Mouse (Mus musculus) cerebellum, adult 11-12 months (tissue): ENCODE results near the gene Pdha2.

Experiments used
- DNase-seq: peaks from one replicate; pipeline ENCODE4 v3.0.0; 2022

The Pdha2 gene

DNA sequence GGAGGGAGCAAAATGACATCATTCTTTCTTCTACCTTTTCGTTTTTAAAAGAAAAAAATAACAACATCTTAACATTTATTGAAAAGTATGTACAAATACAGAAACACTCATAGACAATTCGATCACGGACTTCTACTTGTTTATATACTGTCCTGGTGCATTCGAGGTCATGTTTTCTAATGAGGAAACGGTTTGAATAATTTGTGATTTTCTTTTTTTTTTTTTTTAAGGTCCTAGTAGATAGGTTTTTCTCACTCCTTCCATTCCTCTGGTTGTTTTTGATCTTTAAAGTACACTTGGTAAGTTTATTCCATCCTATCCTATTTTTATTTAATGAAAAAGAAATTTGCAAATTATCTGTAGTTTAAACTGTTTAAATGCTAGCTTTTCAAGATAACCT, at the start of gene Pdha2:
Gene Pdha2 (minus strand): TSS at position 101 of the 400 bp plus-strand sequence.
- DNase-seq = no peak

DNA sequence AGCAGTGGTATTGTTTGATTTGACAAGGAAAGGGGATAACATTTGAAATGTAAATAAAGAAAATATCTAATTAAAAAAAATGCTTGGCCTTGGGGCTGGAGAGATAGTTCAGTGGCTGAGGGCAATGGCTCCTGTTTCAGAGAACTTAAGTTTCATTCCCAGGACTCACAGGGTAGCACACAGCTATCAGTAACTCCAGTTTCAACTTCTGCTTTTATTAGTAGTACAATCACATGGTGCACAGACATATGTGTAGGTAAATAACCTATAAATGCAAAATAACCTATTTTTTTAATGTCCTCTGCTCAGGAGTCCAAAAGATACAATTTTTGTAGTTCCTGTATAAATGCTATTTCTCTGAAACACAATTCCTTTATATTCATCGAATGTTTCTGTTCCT, 48.4 kb upstream of the Pdha2 start:
- DNase-seq = no peak

DNA sequence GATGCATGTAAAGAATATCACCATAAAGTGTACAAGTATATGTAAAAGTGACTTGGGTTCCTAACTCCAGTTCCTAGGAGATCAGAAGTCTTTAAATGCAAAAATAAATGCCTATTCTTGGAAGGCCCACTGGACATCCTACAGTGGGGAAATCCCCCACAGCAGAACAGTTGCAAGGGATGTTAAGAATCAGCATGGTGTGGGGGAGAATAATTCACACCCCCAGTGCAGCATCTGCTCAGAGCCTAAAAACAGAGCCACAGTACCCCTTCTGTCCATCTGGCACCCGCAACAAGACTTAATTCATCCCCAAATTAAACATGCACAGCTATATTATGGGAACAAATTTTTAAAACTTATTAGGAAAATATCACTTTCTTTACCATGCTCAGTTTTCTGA, 39.3 kb upstream of the Pdha2 start:
- DNase-seq = no peak

DNA sequence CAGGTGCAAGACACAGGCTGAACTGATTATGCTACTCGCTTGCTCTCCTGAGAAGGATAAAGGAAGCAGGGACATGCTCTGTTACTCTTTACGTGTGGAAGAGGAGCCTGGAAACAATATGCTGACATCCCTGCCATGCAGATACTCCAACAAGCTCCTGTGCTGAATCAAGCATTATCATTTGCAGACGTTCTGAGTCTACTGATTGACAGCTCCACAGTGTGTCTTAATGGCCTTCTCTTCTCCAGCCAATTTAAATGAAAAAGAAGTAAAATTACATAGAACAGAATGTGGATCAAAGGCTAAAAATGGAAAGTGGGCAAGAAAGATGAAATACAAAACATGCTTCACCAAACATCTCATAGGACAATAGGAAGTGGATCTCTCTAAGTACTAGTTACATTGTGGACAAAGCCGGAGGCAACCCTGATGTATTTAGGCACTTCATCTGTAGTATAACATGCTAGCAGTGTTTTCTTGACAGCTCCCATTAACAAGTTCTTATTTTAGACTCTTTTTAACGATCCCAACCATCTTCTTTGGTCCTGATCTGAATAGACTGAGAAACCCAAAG, 32.7 kb upstream of the Pdha2 start:
- no peak for DNase-seq

DNA sequence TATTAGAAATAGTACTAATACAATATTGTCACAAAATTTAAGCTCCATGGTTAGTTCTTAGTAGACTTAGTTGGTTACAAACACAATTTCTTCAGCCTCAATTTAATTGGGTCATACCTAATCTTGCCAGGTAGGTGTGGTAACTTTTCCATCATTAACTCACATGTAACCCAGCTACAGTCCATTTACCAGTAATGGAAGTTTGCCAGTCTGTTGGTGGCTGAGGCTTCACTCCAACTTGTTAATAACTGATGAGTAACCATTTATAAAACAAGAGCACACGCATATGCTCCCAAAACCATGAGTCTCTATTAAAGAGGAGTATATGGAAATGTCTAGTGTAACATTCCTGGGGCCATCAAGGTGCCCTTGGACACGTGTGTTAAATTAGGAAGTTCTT, 25.9 kb upstream of the Pdha2 start:
- no peak for DNase-seq

DNA sequence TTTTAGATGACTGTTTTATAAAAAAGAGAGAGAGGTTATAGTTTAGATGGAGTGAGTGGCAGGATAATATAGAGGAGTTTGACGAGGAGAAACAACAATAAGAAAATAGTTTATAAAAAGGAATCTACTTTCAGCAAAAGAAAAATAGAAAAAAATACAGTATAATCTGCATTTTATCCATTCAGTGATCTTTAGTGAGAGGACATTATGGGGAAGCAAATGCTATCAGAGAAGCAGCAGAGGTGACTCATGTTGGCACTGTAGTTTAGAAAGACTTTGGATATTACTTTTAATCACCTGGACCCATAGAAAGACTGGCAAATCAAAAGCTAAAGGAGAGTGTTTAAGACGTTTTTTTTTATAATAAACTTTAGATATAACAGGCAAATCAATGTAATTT, 17.0 kb upstream of the Pdha2 start:
- no peak for DNase-seq

DNA sequence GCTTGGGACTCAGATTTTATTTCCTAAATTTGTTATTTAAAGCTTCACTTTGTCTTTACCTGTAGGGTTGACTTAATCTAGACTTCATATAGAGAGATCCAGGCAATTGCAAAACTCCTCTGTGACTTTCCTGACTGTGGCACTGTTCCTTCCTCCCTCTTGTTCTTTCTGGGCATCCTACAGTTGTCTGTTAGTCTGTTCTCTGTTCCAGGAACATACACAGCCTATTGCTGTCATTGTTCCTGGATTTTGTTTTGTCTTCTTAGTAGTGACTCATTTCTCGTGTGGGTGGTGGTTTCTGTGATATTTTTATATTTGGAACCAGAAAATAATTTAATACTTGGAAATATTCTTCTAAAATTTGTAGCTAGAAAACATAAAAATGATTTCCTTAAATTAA, 10.2 kb upstream of the Pdha2 start:
- no peak for DNase-seq

DNA sequence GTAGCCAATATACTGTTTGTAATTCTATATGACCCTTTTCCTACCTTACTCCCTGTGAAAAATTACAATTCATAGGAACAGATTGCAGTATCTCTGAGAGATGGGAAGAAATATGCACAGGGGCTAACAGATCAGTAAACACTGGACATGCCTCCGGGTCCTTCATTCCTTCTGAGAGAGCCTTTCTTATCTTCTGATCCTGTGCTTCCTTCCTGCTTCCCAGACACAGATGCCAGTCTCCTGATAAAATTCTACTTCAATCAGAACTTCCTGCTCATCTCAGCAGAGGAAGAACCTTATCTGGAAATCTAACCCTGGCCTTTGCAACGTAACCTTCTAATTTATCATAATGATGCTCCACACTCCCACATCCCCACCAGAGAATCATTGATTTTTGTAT, 6.4 kb upstream of the Pdha2 start:
- no peak for DNase-seq

DNA sequence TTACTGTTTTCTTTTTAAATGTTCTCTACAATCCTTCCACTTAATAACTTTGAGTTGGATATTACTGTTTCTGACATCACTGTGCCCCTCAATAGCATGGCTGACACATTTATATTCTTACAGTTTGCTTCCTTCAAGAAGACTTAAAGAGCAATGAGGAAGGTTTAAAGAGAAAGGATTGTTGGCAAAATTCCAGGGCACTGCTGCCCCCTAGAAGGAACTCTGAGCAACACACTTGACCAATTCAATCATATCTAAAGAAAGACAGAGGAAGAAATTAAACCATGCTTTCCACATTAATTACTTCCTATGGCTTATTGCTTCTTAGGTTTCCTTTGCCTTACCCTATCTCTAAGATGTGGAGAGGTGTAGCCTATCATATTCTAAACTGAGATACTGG, 4.8 kb upstream of the Pdha2 start:
- DNase-seq = no peak

DNA sequence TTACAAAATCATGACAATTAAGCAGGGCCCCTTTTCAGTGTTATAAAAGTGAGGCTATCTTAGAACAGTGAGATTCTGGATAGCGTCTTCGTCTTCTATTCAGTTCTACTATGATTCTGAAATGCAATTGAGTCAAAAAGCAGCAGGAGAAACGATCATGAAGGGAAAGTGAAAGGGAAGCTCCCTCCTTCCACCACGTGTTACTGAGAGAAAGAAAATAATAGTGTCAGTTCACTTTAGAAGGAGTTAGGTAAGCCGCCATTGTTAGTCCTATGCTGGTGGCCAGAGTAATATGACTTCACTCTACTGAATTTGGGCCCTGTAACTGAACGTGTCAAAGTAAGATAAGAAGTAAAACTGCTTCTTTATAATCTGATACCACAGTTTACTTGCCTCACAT, 4.1 kb upstream of the Pdha2 start:
- DNase-seq = no peak

DNA sequence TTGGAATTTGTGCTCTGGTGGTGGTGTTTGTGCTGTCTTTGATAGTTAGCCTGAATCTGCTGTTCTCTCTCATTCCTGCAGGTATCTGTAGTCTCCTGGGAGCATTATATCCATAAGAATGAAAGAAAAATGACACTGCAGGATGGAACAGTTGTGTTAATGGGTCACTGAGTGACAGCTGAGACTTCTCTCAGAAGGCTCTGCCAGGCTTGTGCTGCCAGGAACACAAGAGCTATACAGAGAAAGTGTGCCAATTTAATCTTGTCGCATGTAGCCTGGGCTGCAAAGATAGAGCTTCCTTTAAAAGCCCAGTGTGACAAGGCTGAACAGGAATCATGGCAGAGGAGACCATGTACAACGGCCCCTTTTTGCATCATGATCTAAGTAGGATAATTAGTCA, 2.6 kb upstream of the Pdha2 start:
- no peak for DNase-seq

DNA sequence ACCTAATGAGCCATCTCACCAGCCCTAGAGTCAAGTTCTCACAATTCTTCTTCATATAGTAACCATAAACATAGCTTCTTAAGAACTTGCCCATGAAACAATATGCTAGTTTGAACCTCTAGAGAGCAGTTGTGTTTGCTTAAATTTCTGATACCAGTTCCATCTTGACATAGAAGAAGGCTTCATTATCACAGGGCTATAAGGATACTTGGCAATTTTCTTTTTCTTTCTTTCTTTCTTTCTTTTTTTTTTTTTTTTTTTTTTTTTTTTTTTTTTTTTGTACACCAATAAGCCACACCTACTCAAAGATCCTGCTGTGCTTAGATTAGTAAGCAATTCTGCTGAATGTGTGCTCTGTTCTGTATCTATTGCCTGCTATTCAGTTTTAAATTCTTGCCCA, 2.0 kb upstream of the Pdha2 start:
- no peak for DNase-seq

DNA sequence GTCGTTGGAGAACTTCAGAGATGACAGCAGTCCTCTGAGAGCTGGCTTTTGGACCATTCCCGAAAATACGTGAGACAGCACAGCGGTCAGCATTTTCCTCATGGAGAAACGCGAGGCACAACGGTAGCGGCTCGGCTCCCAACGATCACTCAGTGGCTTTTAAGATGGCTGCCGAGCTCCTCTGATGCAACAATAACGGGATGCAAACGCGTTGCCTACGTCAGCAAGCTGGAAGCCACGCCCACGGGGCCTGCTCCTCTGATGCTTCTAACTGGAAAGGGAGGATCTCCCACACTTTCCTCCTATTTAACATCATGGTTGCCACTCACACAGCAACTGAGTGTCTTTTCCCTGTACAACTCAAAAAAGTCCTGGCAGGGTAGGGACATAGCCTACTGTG, 511 bp downstream of the Pdha2 start:
- DNase-seq = no peak

DNA sequence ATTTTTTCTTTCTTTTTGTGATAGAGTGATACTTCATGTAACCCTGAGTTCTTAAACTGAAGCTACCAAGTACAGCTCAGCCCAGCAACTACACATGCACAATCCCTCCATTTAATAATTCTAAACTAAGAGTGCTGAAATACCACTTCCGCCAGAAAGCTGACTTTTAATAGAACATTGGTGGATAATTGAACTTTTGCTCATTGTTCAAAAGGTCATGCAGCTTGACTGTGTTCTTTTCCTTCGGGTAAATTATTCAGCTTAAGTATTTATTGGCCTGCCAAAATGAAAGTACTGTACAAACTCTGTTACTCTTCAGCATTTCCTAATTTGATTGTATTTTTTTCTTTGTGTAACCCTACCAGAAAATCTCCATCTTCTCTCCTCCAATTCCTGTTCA, 10.4 kb downstream of the Pdha2 start:
- DNase-seq = no peak

DNA sequence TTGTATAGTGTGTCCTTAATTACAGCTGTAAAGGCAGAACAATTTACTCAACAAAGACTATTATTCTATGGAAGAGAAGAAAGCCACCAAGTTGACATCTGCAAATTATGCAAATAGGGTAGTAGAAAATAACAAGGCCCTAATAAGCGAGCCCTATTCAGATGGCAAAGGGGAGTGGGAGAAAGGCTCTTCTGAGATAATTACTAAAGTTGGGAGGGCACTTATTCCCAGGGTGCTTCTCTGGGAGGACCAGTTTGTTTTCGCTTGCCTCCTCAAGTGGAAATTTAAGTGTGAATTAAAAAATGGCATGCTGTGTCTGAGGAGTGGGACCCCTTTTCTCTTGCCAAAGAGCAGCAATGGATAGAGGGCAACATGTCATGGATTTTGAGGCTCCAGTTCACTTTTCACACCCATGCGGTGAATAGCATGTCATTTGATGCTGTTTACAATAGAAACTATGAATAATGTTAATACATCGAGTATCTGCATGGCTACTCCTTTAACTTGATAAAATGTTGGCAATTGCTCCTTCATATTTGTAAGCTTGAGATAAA, 14.8 kb downstream of the Pdha2 start:
- no peak for DNase-seq

DNA sequence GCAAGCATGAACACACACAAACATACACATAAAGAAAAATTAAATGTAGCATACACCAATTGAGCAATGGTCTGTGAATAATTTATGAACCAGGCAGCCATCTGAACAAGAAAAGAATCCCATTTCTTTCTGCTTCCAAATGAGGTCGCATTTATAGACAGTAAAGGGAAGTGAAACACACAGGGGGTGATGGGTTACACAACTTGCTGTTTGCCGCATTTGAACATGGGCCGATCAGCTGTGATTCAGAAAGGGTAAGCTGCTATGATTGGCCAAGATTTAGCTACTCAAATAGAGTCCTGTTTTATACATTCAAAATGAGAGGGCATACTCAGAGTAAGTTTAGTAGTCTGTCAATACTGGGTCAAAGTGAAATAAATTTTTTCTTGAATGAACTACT, 20.5 kb downstream of the Pdha2 start:
- no peak for DNase-seq

DNA sequence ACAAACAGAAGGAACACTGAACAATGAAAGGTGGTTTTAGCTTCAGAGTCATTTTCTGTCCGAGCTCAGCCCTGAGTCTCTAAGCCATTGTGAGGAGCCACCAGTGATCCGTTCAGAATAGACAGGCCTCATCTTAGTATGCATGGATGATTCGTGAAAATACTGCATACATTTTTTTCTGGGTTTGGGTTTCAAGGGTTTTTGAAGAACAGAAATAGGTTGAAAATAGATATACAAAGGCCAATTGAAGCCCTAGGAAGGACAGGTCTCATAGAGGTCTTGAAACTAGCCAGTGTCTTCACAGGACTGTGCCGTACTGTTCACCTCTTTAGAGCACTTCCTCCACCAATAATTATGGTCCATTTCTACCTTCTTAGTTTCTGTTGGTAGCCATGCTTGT, 21.7 kb downstream of the Pdha2 start:
- no peak for DNase-seq

DNA sequence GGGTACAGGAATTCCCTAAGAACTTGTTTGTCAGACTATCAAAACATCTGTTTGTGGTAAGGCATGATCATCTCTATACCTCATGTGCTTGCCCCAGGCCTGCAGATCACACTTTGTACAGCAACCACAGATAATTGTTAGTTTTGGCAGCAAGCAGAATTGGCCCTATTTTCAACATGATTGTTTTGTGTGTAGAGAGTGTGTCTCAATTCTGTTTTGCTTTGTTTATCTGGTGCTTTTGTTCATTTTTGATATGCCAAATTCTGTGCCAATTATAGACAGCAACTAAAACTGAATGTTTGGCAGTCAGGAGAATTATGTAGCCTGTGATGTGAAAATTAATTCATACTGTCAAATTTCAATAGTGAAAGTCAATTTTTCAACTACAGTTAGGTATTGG, 51.2 kb downstream of the Pdha2 start:
- no peak for DNase-seq
